Mouse (Mus musculus): ENCODE measurements around the gene Gtf2h4. TPM values are rescaled to one million over a fixed set of nuclear protein-coding genes. Genes with fewer than 3 reads are reported as not detected.

Gtf2h4 gene
- polyA plus RNA-seq, 1 experiment from 2014 or later, result 15.2 TPM

GRCm38 (mm10) chr17:35698501-35698883 is 25.0 kb upstream of the Gtf2h4 start:
- Histone ChIP-seq H3K4me1 (ENCODE audit: insufficient read depth) (peaks cover 5% of the 10 kb centered on the region; the same call in 1 of the 2 replicates), H3K9me3 (ENCODE audit: low read length) (no peaks in the 10 kb centered on the region), H3K27ac (ENCODE audit: low read depth) (no peak overlapping the region; the same call in 1 of the 2 replicates), H3K9ac (replicated peaks) (no peak overlapping the region), H3K36me3 (replicated peaks; ENCODE audit: insufficient read depth, low read length) (no peaks in the 10 kb centered on the region), H3K4me3 (ENCODE audit: low read depth, low read length) (no peak overlapping the region), H3K4me2 (ENCODE audit: low read depth, low read length) (no peak overlapping the region), H3K27me3 (ENCODE audit: insufficient read depth, low read length) (peaks cover 57% of the 10 kb centered on the region)
- no peak for ATAC-seq
- 43% methylated on average over 5 of the region's 5 CpGs for WGBS (ENCODE audit: insufficient replicate concordance)
- TF ChIP-seq EP300 (IDR thresholded peaks at IDR 0.05; ENCODE audit: low read depth) (no peak), CTCF (IDR thresholded peaks at IDR 0.05; ENCODE audit: low read depth) (no peak)
- DNase-seq, result no peak

DNA sequence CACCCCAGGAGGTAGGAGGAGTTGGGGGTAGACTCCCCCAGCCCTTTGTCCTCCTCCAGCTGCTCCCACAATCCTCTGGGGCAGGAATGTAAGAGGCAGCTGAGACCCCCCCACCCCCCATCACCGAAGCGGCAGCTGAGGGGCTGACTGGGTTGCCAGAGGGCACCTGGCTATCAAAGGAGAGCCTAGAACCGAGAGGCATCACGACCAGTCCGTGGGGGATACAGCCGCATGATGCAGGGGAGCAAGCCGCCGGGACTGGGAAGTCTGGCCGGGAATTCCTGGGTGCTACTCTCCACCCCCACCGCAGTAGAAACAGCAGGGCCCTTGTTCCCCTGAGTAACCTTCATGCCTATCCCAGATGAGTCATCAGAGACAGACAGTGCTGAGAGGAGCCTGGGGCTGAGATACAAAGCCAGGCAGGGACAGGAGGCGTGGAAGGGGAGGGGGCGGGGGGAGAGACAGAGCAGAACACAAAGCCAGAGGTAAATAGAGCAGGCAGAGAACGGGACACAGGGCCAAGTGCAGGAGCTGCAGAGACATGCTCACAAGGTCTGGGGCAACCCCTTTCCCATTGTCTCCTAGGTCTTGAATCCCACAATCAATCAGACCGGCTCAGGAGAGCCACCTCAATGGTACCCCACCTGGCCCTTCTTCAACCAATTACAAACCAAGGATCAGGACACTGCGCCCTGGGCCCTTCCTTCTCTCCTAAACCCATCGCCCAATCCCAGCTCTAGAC is 24.4 kb upstream of the Gtf2h4 start:
- no peak for TF ChIP-seq EP300 (IDR thresholded peaks at IDR 0.05; ENCODE audit: low read depth)
- no peak for TF ChIP-seq CTCF (IDR thresholded peaks at IDR 0.05; ENCODE audit: low read depth)
- H3K9ac ChIP-seq (replicated peaks), result no peak overlapping the region
- no peak for DNase-seq
- no peaks in the 10 kb centered on the region for H3K9me3 ChIP-seq (ENCODE audit: low read length)
- H3K27me3 ChIP-seq (ENCODE audit: insufficient read depth, low read length), result peaks cover 54% of the 10 kb centered on the region
- peaks cover 5% of the 10 kb centered on the region; the same call in 1 of the 2 replicates for H3K4me1 ChIP-seq (ENCODE audit: insufficient read depth)
- 12% methylated on average over 15 of the region's 16 CpGs for WGBS (ENCODE audit: insufficient replicate concordance)
- H3K4me2 ChIP-seq (ENCODE audit: low read depth, low read length), result peak overlapping the region; percentile 5; the same call in 1 of the 2 replicates
- H3K4me3 ChIP-seq (ENCODE audit: low read depth, low read length), result no peak overlapping the region
- no peak for ATAC-seq
- H3K36me3 ChIP-seq (replicated peaks; ENCODE audit: insufficient read depth, low read length), result no peaks in the 10 kb centered on the region
- no peak overlapping the region; the same call in 1 of the 2 replicates for H3K27ac ChIP-seq (ENCODE audit: low read depth)

GRCm38 (mm10) chr17:35697429-35697758 is 23.9 kb upstream of the Gtf2h4 start:
- Histone ChIP-seq H3K36me3 (replicated peaks; ENCODE audit: insufficient read depth, low read length) (no peaks in the 10 kb centered on the region), H3K27ac (ENCODE audit: low read depth) (no peak overlapping the region), H3K4me2 (ENCODE audit: low read depth, low read length) (no peak overlapping the region), H3K9ac (replicated peaks) (no peak overlapping the region), H3K27me3 (ENCODE audit: insufficient read depth, low read length) (peaks cover 49% of the 10 kb centered on the region), H3K9me3 (ENCODE audit: low read length) (no peaks in the 10 kb centered on the region), H3K4me1 (ENCODE audit: insufficient read depth) (peaks cover 5% of the 10 kb centered on the region; the same call in 1 of the 2 replicates), H3K4me3 (ENCODE audit: low read depth, low read length) (no peak overlapping the region)
- TF ChIP-seq EP300 (IDR thresholded peaks at IDR 0.05; ENCODE audit: low read depth) (no peak), CTCF (IDR thresholded peaks at IDR 0.05; ENCODE audit: low read depth) (no peak)
- DNase-seq, result no peak
- WGBS (ENCODE audit: insufficient replicate concordance), result 16% methylated on average over 1 of the region's 1 CpGs
- ATAC-seq, result no peak

DNA sequence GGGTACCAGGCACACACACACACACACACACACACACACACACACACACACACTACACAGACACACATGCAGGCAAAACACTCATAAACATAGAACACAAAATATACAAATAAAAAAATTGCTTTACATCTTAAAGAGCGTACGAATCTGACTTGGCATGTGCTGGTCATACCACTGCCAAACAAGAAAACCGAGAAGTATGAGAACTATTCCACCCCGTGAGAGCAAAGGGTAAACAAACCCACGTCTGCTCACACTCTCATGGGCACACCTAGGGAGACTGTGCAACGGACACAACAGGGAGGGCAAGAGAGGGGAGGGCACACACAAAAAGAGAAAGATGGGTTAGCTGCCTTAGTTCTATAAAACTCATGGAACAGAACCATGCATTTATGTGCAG is 23.2 kb upstream of the Gtf2h4 start:
- Histone ChIP-seq H3K4me1 (ENCODE audit: insufficient read depth) (peaks cover 5% of the 10 kb centered on the region; the same call in 1 of the 2 replicates), H3K9me3 (ENCODE audit: low read length) (no peaks in the 10 kb centered on the region), H3K27me3 (ENCODE audit: insufficient read depth, low read length) (peaks cover 42% of the 10 kb centered on the region), H3K4me3 (ENCODE audit: low read depth, low read length) (no peak overlapping the region), H3K27ac (ENCODE audit: low read depth) (no peak overlapping the region), H3K36me3 (replicated peaks; ENCODE audit: insufficient read depth, low read length) (no peaks in the 10 kb centered on the region), H3K9ac (replicated peaks) (no peak overlapping the region), H3K4me2 (ENCODE audit: low read depth, low read length) (no peak overlapping the region)
- ATAC-seq (no peak), DNase-seq (no peak)
- 51% methylated on average over 6 of the region's 6 CpGs for WGBS (ENCODE audit: insufficient replicate concordance)
- TF ChIP-seq CTCF (IDR thresholded peaks at IDR 0.05; ENCODE audit: low read depth) (no peak), EP300 (IDR thresholded peaks at IDR 0.05; ENCODE audit: low read depth) (no peak)

GRCm38 (mm10) chr17:35695289-35695688 is 21.8 kb upstream of the Gtf2h4 start:
- Histone ChIP-seq H3K4me2 (ENCODE audit: low read depth, low read length) (no peak overlapping the region), H3K9me3 (ENCODE audit: low read length) (no peaks in the 10 kb centered on the region), H3K27ac (ENCODE audit: low read depth) (no peak overlapping the region), H3K36me3 (replicated peaks; ENCODE audit: insufficient read depth, low read length) (no peaks in the 10 kb centered on the region), H3K27me3 (ENCODE audit: insufficient read depth, low read length) (peaks cover 29% of the 10 kb centered on the region), H3K4me1 (ENCODE audit: insufficient read depth) (0 out of 2 replicates have a peak, but pooled peaks cover 3% of the 10 kb centered on the region), H3K9ac (replicated peaks) (no peak overlapping the region), H3K4me3 (ENCODE audit: low read depth, low read length) (no peak overlapping the region)
- peak; percentile 53 for DNase-seq
- TF ChIP-seq CTCF (IDR thresholded peaks at IDR 0.05; ENCODE audit: low read depth) (peak; percentile 57), EP300 (IDR thresholded peaks at IDR 0.05; ENCODE audit: low read depth) (no peak)
- ATAC-seq, result no peak
- 69% methylated on average over 2 of the region's 2 CpGs for WGBS (ENCODE audit: insufficient replicate concordance)

- Histone ChIP-seq H3K27ac (ENCODE audit: low read depth) (no peak overlapping the region), H3K4me3 (ENCODE audit: low read depth, low read length) (no peak overlapping the region), H3K9ac (replicated peaks) (no peak overlapping the region), H3K4me1 (ENCODE audit: insufficient read depth) (no peaks in the 10 kb centered on the region), H3K36me3 (replicated peaks; ENCODE audit: insufficient read depth, low read length) (no peaks in the 10 kb centered on the region), H3K4me2 (ENCODE audit: low read depth, low read length) (no peak overlapping the region), H3K27me3 (ENCODE audit: insufficient read depth, low read length) (peaks cover 15% of the 10 kb centered on the region), H3K9me3 (ENCODE audit: low read length) (no peaks in the 10 kb centered on the region)
- DNase-seq (no peak), ATAC-seq (no peak)
- WGBS (ENCODE audit: insufficient replicate concordance), result 85% methylated on average over 5 of the region's 5 CpGs
- TF ChIP-seq CTCF (IDR thresholded peaks at IDR 0.05; ENCODE audit: low read depth), result no peak
Measured at GRCm38 (mm10) chr17:35693906-35694305, 20.4 kb upstream of the Gtf2h4 start.
